Mouse (Mus musculus) embryonic fibroblast, embryonic 13.5 days (primary cell): ENCODE measurements around the gene Cdk10.

Experiments used
- CTCF ChIP-seq: IDR thresholded peaks from 2 replicates; pipeline ENCODE4 v1.5.1; 2011; ENCODE audit warnings: mild to moderate bottlenecking, control low read depth, low read length, moderate library complexity, borderline replicate concordance; ENCODE audit not compliant: insufficient read depth
- POLR2A ChIP-seq: IDR thresholded peaks from 2 replicates; pipeline ENCODE4 v1.6.1; 2011; ENCODE audit warnings: low read depth, mild to moderate bottlenecking, control low read depth, low read length, moderate library complexity

DNA sequence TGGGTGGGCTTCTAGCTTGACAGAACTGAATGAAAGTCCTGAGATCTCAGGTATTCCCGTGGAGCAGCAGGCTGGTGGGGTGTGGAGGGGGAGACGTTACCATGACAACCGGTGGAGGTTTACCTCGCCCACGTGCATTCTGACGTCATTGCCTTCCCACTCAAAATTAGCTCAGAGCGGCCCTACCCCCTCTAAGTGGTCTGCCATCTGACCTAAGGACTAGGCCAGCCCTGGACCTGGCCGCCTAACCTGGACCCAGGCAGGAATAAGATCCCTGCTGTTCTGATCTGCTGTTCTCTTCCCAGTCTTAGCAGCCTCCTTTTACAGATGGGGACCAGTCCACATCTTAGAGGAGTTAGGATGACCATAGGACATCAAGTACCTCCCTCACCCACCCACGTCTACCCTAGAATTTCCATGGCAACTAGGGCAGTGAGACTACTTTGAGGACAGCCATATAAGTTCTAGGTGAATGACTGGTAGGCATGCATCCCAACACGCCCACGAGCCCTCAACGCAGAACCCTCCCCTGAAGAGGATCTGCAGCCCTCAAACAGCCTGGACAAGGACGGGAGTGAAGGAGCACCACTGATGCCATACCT, 10.4 kb downstream of the Cdk10 start:
- TF ChIP-seq POLR2A (peak; percentile 28; the same call in 1 of the 2 replicates), CTCF (no peak)
